Comparison of ENCODE assay signal across 9 mouse cellular contexts in the genomic region with DNA sequence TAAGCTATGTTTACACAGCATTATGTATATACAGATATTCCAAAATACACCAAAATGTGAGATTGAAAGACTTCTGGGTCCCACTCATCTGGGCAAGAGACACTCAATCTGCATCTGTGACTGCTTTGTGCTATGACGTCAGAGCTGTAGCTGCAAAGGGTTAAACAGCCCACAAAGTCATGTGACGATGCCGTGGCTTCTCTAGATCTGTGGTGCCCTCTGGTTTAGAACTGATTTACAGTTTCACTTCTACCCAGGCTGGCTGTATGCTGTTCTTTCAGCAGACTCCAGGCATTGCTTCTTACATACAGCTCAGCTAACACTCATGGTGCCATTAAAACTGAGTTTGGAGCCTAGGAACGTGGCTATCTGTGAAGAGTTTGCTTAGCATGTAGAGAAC. TPM values are rescaled to one million over a fixed set of nuclear protein-coding genes. Genes with fewer than 3 reads are reported as not detected.
DNase-seq lines count a peak whose midpoint lies in the region; ATAC-seq and TF ChIP-seq lines count a peak whose summit lies in the region.
"Had no signal": no experiment of that assay in that cellular context is flagged by ENCODE, and none has a peak within 500 bp of the region (broad histone marks: within the 10 kb centered on the region; RNA-seq: fewer than 3 reads in every experiment).

No protein-coding gene starts in this region.

- intact Hi-C loops in left cerebral cortex, postnatal 36 days (cut with DNase I), result loop anchor here (2.0 kb wide), 2 partner anchors 134 to 162 kb away; no protein-coding TSS in a partner anchor

- no peak for TF ChIP-seq CTCF in thymus, adult 2 months (IDR thresholded peaks at IDR 0.05; ENCODE audit: borderline replicate concordance, control insufficient read depth, extremely low read depth, insufficient read depth, low read length, poor library complexity)

- no peak overlapping the region for H3K4me3 ChIP-seq in hindbrain, embryonic 13.5 days
- no peak overlapping the region for H3K4me3 ChIP-seq in hindbrain, embryonic 10.5 days
- no peak overlapping the region for H3K4me3 ChIP-seq in thymus, adult 2 months (ENCODE audit: control insufficient read depth, insufficient read depth, low read length)
- no peak overlapping the region for H3K4me3 ChIP-seq in forebrain, embryonic 14.5 days (ENCODE audit: low read depth, low read length)
- H3K4me3 ChIP-seq: embryonic facial prominence, embryonic 12.5 days had no signal

- WGBS in hindbrain, embryonic 13.5 days, result 77% methylated on average over 4 of the region's 4 CpGs
- WGBS in hindbrain, embryonic 10.5 days, result 84% methylated on average over 4 of the region's 4 CpGs
- 42% methylated on average over 4 of the region's 4 CpGs for WGBS in thymus, adult 2 months
- WGBS in forebrain, embryonic 14.5 days, result 78% methylated on average over 4 of the region's 4 CpGs

- H3K9me3 ChIP-seq in hindbrain, embryonic 13.5 days, result no peaks in the 10 kb centered on the region
- H3K9me3 ChIP-seq in hindbrain, embryonic 10.5 days, result no peaks in the 10 kb centered on the region
- H3K9me3 ChIP-seq in forebrain, embryonic 14.5 days (replicated peaks; ENCODE audit: control insufficient read depth, low read length), result no peaks in the 10 kb centered on the region
- H3K9me3 ChIP-seq: embryonic facial prominence, embryonic 12.5 days had no signal

- H3K27me3 ChIP-seq in hindbrain, embryonic 13.5 days, result no peaks in the 10 kb centered on the region
- H3K27me3 ChIP-seq in hindbrain, embryonic 10.5 days (ENCODE audit: insufficient read depth, poor library complexity, severe bottlenecking), result no peaks in the 10 kb centered on the region
- no peaks in the 10 kb centered on the region for H3K27me3 ChIP-seq in thymus, adult 2 months (ENCODE audit: control insufficient read depth, insufficient read depth, low read length)
- H3K27me3 ChIP-seq in forebrain, embryonic 14.5 days (replicated peaks; ENCODE audit: control insufficient read depth, insufficient read depth, low read length), result no peaks in the 10 kb centered on the region
- H3K27me3 ChIP-seq: embryonic facial prominence, embryonic 12.5 days had no signal

- peaks cover 94% of the 10 kb centered on the region for H3K36me3 ChIP-seq in hindbrain, embryonic 13.5 days
- H3K36me3 ChIP-seq in hindbrain, embryonic 10.5 days, result peaks cover 98% of the 10 kb centered on the region
- H3K36me3 ChIP-seq in thymus, adult 2 months (ENCODE audit: control insufficient read depth, insufficient read depth, low read length), result peaks cover 50% of the 10 kb centered on the region
- peaks cover 96% of the 10 kb centered on the region for H3K36me3 ChIP-seq in forebrain, embryonic 14.5 days (ENCODE audit: control insufficient read depth, insufficient read depth, low read length)

- no peak overlapping the region for H3K4me2 ChIP-seq in hindbrain, embryonic 13.5 days
- H3K4me2 ChIP-seq in forebrain, embryonic 14.5 days (ENCODE audit: low read length), result no peak overlapping the region
- H3K4me2 ChIP-seq: embryonic facial prominence, embryonic 12.5 days had no signal

- H3K9ac ChIP-seq in hindbrain, embryonic 13.5 days, result peak overlapping the region; percentile 25; the same call in 1 of the 2 replicates
- no peak overlapping the region for H3K9ac ChIP-seq in forebrain, embryonic 14.5 days (ENCODE audit: low read length)

- TF ChIP-seq POLR2A in thymus, adult 2 months (IDR thresholded peaks at IDR 0.05; ENCODE audit: control insufficient read depth, extremely low read depth, insufficient read depth, low read length, poor library complexity), result no peak

- no peak overlapping the region for H3K27ac ChIP-seq in hindbrain, embryonic 13.5 days
- H3K27ac ChIP-seq in hindbrain, embryonic 10.5 days, result no peak overlapping the region
- H3K27ac ChIP-seq in thymus, adult 2 months (ENCODE audit: control insufficient read depth, insufficient read depth, low read length), result no peak overlapping the region
- no peak overlapping the region for H3K27ac ChIP-seq in forebrain, embryonic 14.5 days (ENCODE audit: low read depth, low read length)
- H3K27ac ChIP-seq: embryonic facial prominence, embryonic 12.5 days had no signal

- no peak for ATAC-seq in hindbrain, embryonic 13.5 days (ENCODE audit: low FRiP score)
- ATAC-seq in forebrain, embryonic 14.5 days, result no peak

- no peaks in the 10 kb centered on the region for H3K4me1 ChIP-seq in hindbrain, embryonic 13.5 days (replicated peaks)
- H3K4me1 ChIP-seq in hindbrain, embryonic 10.5 days (replicated peaks), result no peaks in the 10 kb centered on the region
- H3K4me1 ChIP-seq in thymus, adult 2 months (replicated peaks; ENCODE audit: control insufficient read depth, insufficient read depth, low read length), result peaks cover 3% of the 10 kb centered on the region
- H3K4me1 ChIP-seq in forebrain, embryonic 14.5 days (ENCODE audit: control insufficient read depth, insufficient read depth, low read length), result no peaks in the 10 kb centered on the region
- H3K4me1 ChIP-seq: embryonic facial prominence, embryonic 12.5 days had no signal

- DNase-seq in hindbrain, embryonic 10.5 days (ENCODE audit: low spot score), result no peak
- DNase-seq in thymus, adult 2 months, result peak; percentile 12
- DNase-seq in thymus, adult 18-20 months, result no peak
- DNase-seq in natural killer cell, adult 2 months (ENCODE audit: low spot score in 2 of 2), result peak; percentile 44 to 77
- no peak for DNase-seq in left cerebral cortex, postnatal 36 days (ENCODE audit: low spot score in 2 of 2)
- DNase-seq in forebrain, embryonic 14.5 days (ENCODE audit: low spot score), result no peak
- no peak for DNase-seq in heart, adult 11 months

RNA-seq across cellular contexts. Expression of a gene that starts 16.3 kb away (rescaled TPM):
- 1.2 and 1.5 TPM in 2 replicates for polyA plus RNA-seq in hindbrain, embryonic 13.5 days (2015; fragmentation: Nextera tagmentation; extraction: Ambion mirVana)
- 1.1 and 1.7 TPM in 2 replicates for polyA plus RNA-seq in hindbrain, embryonic 10.5 days (2016; fragmentation: Nextera tagmentation; extraction: Ambion mirVana)
- polyA plus RNA-seq in thymus, adult 2 months (2012; rRNA removed), result 0.05 and 0.15 TPM in 2 replicates
- 1 to 10 TPM; 2.3 to 2.5 TPM for total RNA-seq in left cerebral cortex, postnatal 36 days (2021)
- 0.95 and 1.4 TPM in 2 replicates for polyA plus RNA-seq in forebrain, embryonic 14.5 days (2014; fragmentation: Nextera tagmentation; extraction: Ambion mirVana)

RNA-seq across cellular contexts. Expression of a gene that starts 16.5 kb away (rescaled TPM):
- 65.8 and 72.4 TPM in 2 replicates for polyA plus RNA-seq in hindbrain, embryonic 13.5 days (2015; fragmentation: Nextera tagmentation; extraction: Ambion mirVana)
- polyA plus RNA-seq in hindbrain, embryonic 10.5 days (2016; fragmentation: Nextera tagmentation; extraction: Ambion mirVana), result 59.2 and 75.5 TPM in 2 replicates
- 14.2 and 15.3 TPM in 2 replicates for polyA plus RNA-seq in thymus, adult 2 months (2012; rRNA removed)
- total RNA-seq in left cerebral cortex, postnatal 36 days (2021), result 10 to 100 TPM; 31.1 to 39.0 TPM
- 60.3 and 65.9 TPM in 2 replicates for polyA plus RNA-seq in forebrain, embryonic 14.5 days (2014; fragmentation: Nextera tagmentation; extraction: Ambion mirVana)

RNA-seq across cellular contexts. Expression of a gene that starts 34.3 kb away (rescaled TPM):
- polyA plus RNA-seq in hindbrain, embryonic 13.5 days (2015; fragmentation: Nextera tagmentation; extraction: Ambion mirVana), result 9.2 and 9.8 TPM in 2 replicates
- polyA plus RNA-seq in hindbrain, embryonic 10.5 days (2016; fragmentation: Nextera tagmentation; extraction: Ambion mirVana), result 5.5 and 8.8 TPM in 2 replicates
- polyA plus RNA-seq in thymus, adult 2 months (2012; rRNA removed), result 4.7 and 5.5 TPM in 2 replicates
- total RNA-seq in left cerebral cortex, postnatal 36 days (2021), result 10 to 100 TPM; 15.5 to 17.5 TPM
- 9.0 and 11.1 TPM in 2 replicates for polyA plus RNA-seq in forebrain, embryonic 14.5 days (2014; fragmentation: Nextera tagmentation; extraction: Ambion mirVana)

RNA-seq across cellular contexts. Expression of a gene that starts 34.4 kb away (rescaled TPM):
- 12.8 and 13.7 TPM in 2 replicates for polyA plus RNA-seq in hindbrain, embryonic 13.5 days (2015; fragmentation: Nextera tagmentation; extraction: Ambion mirVana)
- 16.9 and 22.8 TPM in 2 replicates for polyA plus RNA-seq in hindbrain, embryonic 10.5 days (2016; fragmentation: Nextera tagmentation; extraction: Ambion mirVana)
- 32.1 and 34.7 TPM in 2 replicates for polyA plus RNA-seq in thymus, adult 2 months (2012; rRNA removed)
- 10 to 100 TPM; 31.0 to 33.7 TPM for total RNA-seq in left cerebral cortex, postnatal 36 days (2021)
- 9.5 and 10.4 TPM in 2 replicates for polyA plus RNA-seq in forebrain, embryonic 14.5 days (2014; fragmentation: Nextera tagmentation; extraction: Ambion mirVana)

Comparison
In these comparisons a context has a peak if more than half of its experiments do, and no peak if none do; other contexts are left out.
1. DNase-seq: peak in thymus, adult 2 months (single experiment) and natural killer cell, adult 2 months (2 of 2); none in hindbrain, embryonic 10.5 days (single experiment), thymus, adult 18-20 months (0 of 2), left cerebral cortex, postnatal 36 days (0 of 2), forebrain, embryonic 14.5 days (single experiment) and heart, adult 11 months (single experiment).